Mouse (Mus musculus): ENCODE data around the gene Hipk2. TPM values are rescaled to one million over a fixed set of nuclear protein-coding genes. Genes with fewer than 3 reads are reported as not detected.

Gene Hipk2
- total and polyA plus RNA-seq, 3 experiments, result 3.9 to 85.1 (median 14.1) TPM

- peak overlapping the region; percentile 18; the same call in 1 of the 2 replicates for H3K27ac ChIP-seq (ENCODE audit: control insufficient read depth, low read depth, low read length)
- no peaks in the 10 kb centered on the region for H3K27me3 ChIP-seq (ENCODE audit: control insufficient read depth in 1 of 2, insufficient read depth in 2 of 2, low read length in 2 of 2)
- no peak overlapping the region for H3K9ac ChIP-seq (ENCODE audit: control insufficient read depth, low read depth, low read length, poor library complexity, severe bottlenecking)
- no peaks in the 10 kb centered on the region for H3K79me2 ChIP-seq (ENCODE audit: control insufficient read depth, insufficient read depth, low read length, poor library complexity)
- no peak overlapping the region for H3K4me3 ChIP-seq (ENCODE audit: control insufficient read depth in 1 of 2, insufficient read depth in 1 of 2, low read depth in 2 of 2, low read length in 2 of 2)
- H3K36me3 ChIP-seq (ENCODE audit: control insufficient read depth in 1 of 2, insufficient read depth in 2 of 2, low read length in 2 of 2), result peaks cover 0 to 55% of the 10 kb centered on the region in 2 experiments; a peak in 2 of 4 replicates
- no peaks in the 10 kb centered on the region for H3K9me3 ChIP-seq (replicated peaks; ENCODE audit: insufficient read depth, low read length)
- H3K4me1 ChIP-seq (ENCODE audit: control insufficient read depth in 1 of 2, insufficient read depth in 2 of 2, low read length in 2 of 2), result peaks cover 37 to 40% of the 10 kb centered on the region in 2 experiments
- TF ChIP-seq RAD21 (IDR thresholded peaks at IDR 0.05; ENCODE audit: low read depth, low read length), result no peak
- no peak for TF ChIP-seq MAX (IDR thresholded peaks at IDR 0.05; ENCODE audit: low read length)
- TF ChIP-seq POLR2AphosphoS5 (IDR thresholded peaks at IDR 0.05; ENCODE audit: borderline replicate concordance, low read depth, low read length), result no peak
- TF ChIP-seq CTCF (IDR thresholded peaks at IDR 0.05 in 2 of 3, conservative IDR thresholded peaks at IDR 0.05 in 1 of 3; ENCODE audit: control insufficient read depth in 1 of 3, insufficient read depth in 1 of 3, low read depth in 2 of 3, low read length in 3 of 3, poor library complexity in 1 of 3, severe bottlenecking in 1 of 3), result no peak
- TF ChIP-seq ZNF384 (IDR thresholded peaks at IDR 0.05; ENCODE audit: low read depth, low read length), result peak; percentile 12; the same call in 1 of the 2 replicates
- TF ChIP-seq SIN3A (IDR thresholded peaks at IDR 0.05; ENCODE audit: low read length), result peak; percentile 70
- no peak for TF ChIP-seq NELFE (IDR thresholded peaks at IDR 0.05; ENCODE audit: low read depth, low read length)
- TF ChIP-seq TBP (IDR thresholded peaks at IDR 0.05; ENCODE audit: low read depth, low read length), result no peak
- peak; percentile 20; the same call in 1 of the 2 replicates for TF ChIP-seq MEF2A (IDR thresholded peaks at IDR 0.05; ENCODE audit: extremely low read depth, insufficient replicate concordance, low read depth, low read length, poor library complexity, severe bottlenecking)
- TF ChIP-seq GATA1 (IDR thresholded peaks at IDR 0.05; ENCODE audit: low read depth, low read length), result peak; percentile 95
- TF ChIP-seq EP300 (IDR thresholded peaks at IDR 0.05; ENCODE audit: low read depth in 1 of 2, low read length in 2 of 2), result peak; percentile 94 to 97
- peak; percentile 94 for TF ChIP-seq ETS1 (IDR thresholded peaks at IDR 0.05; ENCODE audit: low read depth, low read length)
- TF ChIP-seq ELF1 (IDR thresholded peaks at IDR 0.05; ENCODE audit: low read depth, low read length), result no peak
- TF ChIP-seq USF1 (IDR thresholded peaks at IDR 0.05; ENCODE audit: low read depth, low read length), result 0 out of 2 replicates have a peak, but pooled peaks have one; percentile 13
- TF ChIP-seq MYC (IDR thresholded peaks at IDR 0.05; ENCODE audit: low read depth, low read length), result 0 out of 2 replicates have a peak, but pooled peaks have one; percentile 44
- TF ChIP-seq MXI1 (IDR thresholded peaks at IDR 0.05; ENCODE audit: low read depth, low read length), result no peak
- peak; percentile 97 for TF ChIP-seq TAL1 (IDR thresholded peaks at IDR 0.05; ENCODE audit: low read length)
- peak; percentile 12; the same call in 1 of the 2 replicates for TF ChIP-seq BHLHE40 (IDR thresholded peaks at IDR 0.05; ENCODE audit: borderline replicate concordance, low read depth, low read length)
- TF ChIP-seq NRF1 (IDR thresholded peaks at IDR 0.05; ENCODE audit: insufficient read depth, low read depth, low read length, poor library complexity, severe bottlenecking), result no peak
- TF ChIP-seq MAZ (IDR thresholded peaks at IDR 0.05; ENCODE audit: low read depth, low read length), result no peak
- TF ChIP-seq GABPA (IDR thresholded peaks at IDR 0.05; ENCODE audit: low read depth, low read length), result no peak
- TF ChIP-seq TCF12 (IDR thresholded peaks at IDR 0.05; ENCODE audit: low read depth, low read length), result peak; percentile 98
- TF ChIP-seq ZKSCAN1 (IDR thresholded peaks at IDR 0.05; ENCODE audit: low read depth, low read length), result no peak
- TF ChIP-seq RCOR1 (IDR thresholded peaks at IDR 0.05; ENCODE audit: low read depth, low read length), result peak; percentile 82; the same call in 1 of the 2 replicates
- DNase-seq (ENCODE audit: low read depth, low spot score), result peak; percentile 87
Observed at GRCm38 (mm10) chr6:38835217-38835616, 40.7 kb downstream of the Hipk2 start.
